Mouse (Mus musculus): ENCODE data around the gene Atf7ip2. TPM values are rescaled to one million over a fixed set of nuclear protein-coding genes. Genes with fewer than 3 reads are reported as not detected.
A peak's percentile ranks its signal among the peaks of the same experiment; 100 is the strongest.

Gene Atf7ip2
- total and polyA plus RNA-seq, 3 experiments = 0.11 to 0.23 TPM; not detected in 1

DNA sequence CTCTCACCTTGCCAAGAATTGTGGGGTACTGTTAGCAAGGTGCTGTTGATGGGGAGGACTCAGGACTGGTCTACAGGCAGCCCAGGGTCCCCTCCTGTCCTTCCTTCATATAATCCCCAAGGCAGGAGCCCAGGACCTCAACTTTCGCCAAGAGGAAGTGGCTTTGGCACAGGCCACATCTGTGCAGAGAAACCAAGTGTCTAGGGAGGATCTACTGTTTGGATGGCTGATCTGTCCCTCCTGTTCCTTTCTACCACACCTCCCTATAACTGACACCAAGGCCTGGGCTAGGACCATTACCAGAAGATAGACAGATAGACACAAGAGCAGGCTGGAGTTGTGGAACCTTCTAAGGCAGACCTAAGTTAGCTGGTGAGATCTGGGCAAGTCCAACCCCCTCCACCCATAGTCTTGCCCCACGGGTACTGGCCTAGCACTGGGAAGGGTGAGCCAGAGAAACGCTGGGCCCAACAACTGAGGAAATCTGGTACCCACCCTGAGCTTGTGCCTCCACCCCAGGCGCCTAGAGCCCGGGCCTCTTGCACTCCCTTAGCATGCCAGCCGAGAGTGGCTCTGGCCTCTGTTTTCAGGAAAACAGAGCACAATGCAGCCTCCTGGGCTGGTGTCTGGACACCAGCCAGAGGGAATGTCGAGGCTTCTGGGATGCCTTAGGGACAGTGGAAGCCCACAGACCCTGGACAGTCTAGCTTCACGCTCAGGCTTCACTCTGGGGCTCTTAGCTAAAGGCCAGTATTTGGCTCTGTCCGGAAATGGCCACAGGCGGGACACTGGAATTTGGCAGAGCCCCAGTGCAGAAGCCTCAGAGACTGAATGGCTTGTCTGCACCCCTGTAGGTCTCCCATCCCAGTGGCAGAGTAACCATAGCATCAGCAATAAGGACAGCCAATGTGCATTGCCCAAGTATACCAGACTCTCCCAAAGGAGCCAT is 105.5 kb downstream of the Atf7ip2 start:
- Histone ChIP-seq H3K9ac (ENCODE audit: control insufficient read depth, low read depth, low read length, poor library complexity, severe bottlenecking) (no peak overlapping the region), H3K79me2 (ENCODE audit: control insufficient read depth, insufficient read depth, low read length, poor library complexity) (no peaks in the 10 kb centered on the region), H3K4me1 (ENCODE audit: control insufficient read depth in 1 of 2, insufficient read depth in 2 of 2, low read length in 2 of 2) (no peaks in the 10 kb centered on the region; a peak in 1 of 4 replicates), H3K9me3 (replicated peaks; ENCODE audit: insufficient read depth, low read length) (no peaks in the 10 kb centered on the region), H3K27ac (ENCODE audit: control insufficient read depth, low read depth, low read length) (no peak overlapping the region), H3K4me3 (ENCODE audit: control insufficient read depth in 1 of 2, insufficient read depth in 1 of 2, low read depth in 2 of 2, low read length in 2 of 2) (no peak overlapping the region), H3K27me3 (ENCODE audit: control insufficient read depth in 1 of 2, insufficient read depth in 2 of 2, low read length in 2 of 2) (no peaks in the 10 kb centered on the region), H3K36me3 (ENCODE audit: control insufficient read depth in 1 of 2, insufficient read depth in 2 of 2, low read length in 2 of 2) (no peaks in the 10 kb centered on the region)
- DNase-seq (ENCODE audit: low read depth, low spot score) = no peak
- TF ChIP-seq POLR2A (IDR thresholded peaks at IDR 0.05; ENCODE audit: control insufficient read depth in 1 of 2, insufficient read depth in 1 of 2, low read depth in 1 of 2, low read length in 2 of 2, poor library complexity in 1 of 2) = no peak
- TF ChIP-seq MAZ (IDR thresholded peaks at IDR 0.05; ENCODE audit: low read depth, low read length) = no peak
- no peak for TF ChIP-seq JUND (IDR thresholded peaks at IDR 0.05; ENCODE audit: low read depth, low read length)
- no peak for TF ChIP-seq GATA1 (IDR thresholded peaks at IDR 0.05; ENCODE audit: low read depth, low read length)
- no peak for TF ChIP-seq RCOR1 (IDR thresholded peaks at IDR 0.05; ENCODE audit: low read depth, low read length)
- TF ChIP-seq ETS1 (IDR thresholded peaks at IDR 0.05; ENCODE audit: low read depth, low read length) = no peak
- no peak for TF ChIP-seq ZKSCAN1 (IDR thresholded peaks at IDR 0.05; ENCODE audit: low read depth, low read length)
- TF ChIP-seq E2F4 (IDR thresholded peaks at IDR 0.05; ENCODE audit: borderline replicate concordance, low read depth, low read length) = no peak
- TF ChIP-seq MXI1 (IDR thresholded peaks at IDR 0.05; ENCODE audit: low read depth, low read length) = no peak
- TF ChIP-seq MYB (IDR thresholded peaks at IDR 0.05; ENCODE audit: low read depth, low read length) = no peak
- TF ChIP-seq KAT2A (conservative IDR thresholded peaks at IDR 0.05; ENCODE audit: low read depth, low read length) = no peak
- no peak for TF ChIP-seq USF1 (IDR thresholded peaks at IDR 0.05; ENCODE audit: low read depth, low read length)

DNA sequence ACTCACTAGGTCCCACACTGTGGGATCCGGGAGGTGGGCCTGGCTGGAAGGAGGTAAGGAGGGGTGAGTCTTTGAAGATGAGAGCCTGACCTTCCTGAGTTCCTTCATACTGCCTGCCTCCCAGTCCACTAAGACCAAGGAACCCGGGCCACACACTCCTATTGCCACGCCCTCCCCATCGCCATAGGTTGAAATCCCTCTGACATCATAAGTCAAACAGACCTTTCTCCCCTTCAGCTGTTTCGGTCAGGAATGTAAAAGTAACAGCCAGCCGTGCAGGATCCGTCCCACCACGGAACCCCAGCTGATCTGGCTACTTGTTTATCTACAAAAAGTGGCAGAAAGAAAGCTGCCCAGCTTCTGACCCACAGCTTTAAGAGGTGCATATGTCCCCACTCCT is 107.1 kb downstream of the Atf7ip2 start:
- Histone ChIP-seq H3K79me2 (ENCODE audit: control insufficient read depth, insufficient read depth, low read length, poor library complexity) (no peaks in the 10 kb centered on the region), H3K27me3 (ENCODE audit: control insufficient read depth in 1 of 2, insufficient read depth in 2 of 2, low read length in 2 of 2) (no peaks in the 10 kb centered on the region), H3K9ac (ENCODE audit: control insufficient read depth, low read depth, low read length, poor library complexity, severe bottlenecking) (no peak overlapping the region), H3K9me3 (replicated peaks; ENCODE audit: insufficient read depth, low read length) (no peaks in the 10 kb centered on the region), H3K4me3 (ENCODE audit: control insufficient read depth in 1 of 2, insufficient read depth in 1 of 2, low read depth in 2 of 2, low read length in 2 of 2) (peak overlapping the region in 1 of 2 experiments; percentile 35; a peak in 1 of 4 replicates), H3K36me3 (ENCODE audit: control insufficient read depth in 1 of 2, insufficient read depth in 2 of 2, low read length in 2 of 2) (no peaks in the 10 kb centered on the region), H3K27ac (ENCODE audit: control insufficient read depth, low read depth, low read length) (no peak overlapping the region), H3K4me1 (ENCODE audit: control insufficient read depth in 1 of 2, insufficient read depth in 2 of 2, low read length in 2 of 2) (no peaks in the 10 kb centered on the region; a peak in 1 of 4 replicates)
- TF ChIP-seq MEF2A (IDR thresholded peaks at IDR 0.05; ENCODE audit: extremely low read depth, insufficient replicate concordance, low read depth, low read length, poor library complexity, severe bottlenecking) = no peak
- no peak for TF ChIP-seq POLR2A (IDR thresholded peaks at IDR 0.05; ENCODE audit: control insufficient read depth in 1 of 2, insufficient read depth in 1 of 2, low read depth in 1 of 2, low read length in 2 of 2, poor library complexity in 1 of 2)
- no peak for TF ChIP-seq BHLHE40 (IDR thresholded peaks at IDR 0.05; ENCODE audit: borderline replicate concordance, low read depth, low read length)
- TF ChIP-seq ZKSCAN1 (IDR thresholded peaks at IDR 0.05; ENCODE audit: low read depth, low read length) = no peak
- TF ChIP-seq E2F4 (IDR thresholded peaks at IDR 0.05; ENCODE audit: borderline replicate concordance, low read depth, low read length) = no peak
- TF ChIP-seq CHD1 (IDR thresholded peaks at IDR 0.05; ENCODE audit: low read depth, low read length) = no peak
- TF ChIP-seq CTCF (IDR thresholded peaks at IDR 0.05 in 2 of 3, conservative IDR thresholded peaks at IDR 0.05 in 1 of 3; ENCODE audit: control insufficient read depth in 1 of 3, insufficient read depth in 1 of 3, low read depth in 2 of 3, low read length in 3 of 3, poor library complexity in 1 of 3, severe bottlenecking in 1 of 3) = no peak
- TF ChIP-seq POLR2AphosphoS2 (IDR thresholded peaks at IDR 0.05; ENCODE audit: low read length) = no peak
- TF ChIP-seq MAFK (IDR thresholded peaks at IDR 0.05; ENCODE audit: borderline replicate concordance, low read depth, low read length) = no peak
- no peak for TF ChIP-seq ZNF384 (IDR thresholded peaks at IDR 0.05; ENCODE audit: low read depth, low read length)
- no peak for TF ChIP-seq KAT2A (conservative IDR thresholded peaks at IDR 0.05; ENCODE audit: low read depth, low read length)
- no peak for TF ChIP-seq EP300 (IDR thresholded peaks at IDR 0.05; ENCODE audit: low read depth in 1 of 2, low read length in 2 of 2)
- TF ChIP-seq RCOR1 (IDR thresholded peaks at IDR 0.05; ENCODE audit: low read depth, low read length) = no peak
- no peak for TF ChIP-seq MAX (IDR thresholded peaks at IDR 0.05; ENCODE audit: low read length)
- TF ChIP-seq TAL1 (IDR thresholded peaks at IDR 0.05; ENCODE audit: low read length) = no peak
- TF ChIP-seq POLR2AphosphoS5 (IDR thresholded peaks at IDR 0.05; ENCODE audit: borderline replicate concordance, low read depth, low read length) = no peak
- no peak for TF ChIP-seq MXI1 (IDR thresholded peaks at IDR 0.05; ENCODE audit: low read depth, low read length)
- no peak for TF ChIP-seq NRF1 (IDR thresholded peaks at IDR 0.05; ENCODE audit: insufficient read depth, low read depth, low read length, poor library complexity, severe bottlenecking)
- TF ChIP-seq TCF12 (IDR thresholded peaks at IDR 0.05; ENCODE audit: low read depth, low read length) = no peak
- no peak for DNase-seq (ENCODE audit: low read depth, low spot score)
